Mouse (Mus musculus): Measurements from ENCODE around the gene Pon3. TPM values are rescaled to one million over a fixed set of nuclear protein-coding genes. Genes with fewer than 3 reads are reported as not detected.
A peak's percentile ranks its signal among the peaks of the same experiment; 100 is the strongest.

The Pon3 gene
- polyA plus RNA-seq, 1 experiment: 4.2 TPM

DNA sequence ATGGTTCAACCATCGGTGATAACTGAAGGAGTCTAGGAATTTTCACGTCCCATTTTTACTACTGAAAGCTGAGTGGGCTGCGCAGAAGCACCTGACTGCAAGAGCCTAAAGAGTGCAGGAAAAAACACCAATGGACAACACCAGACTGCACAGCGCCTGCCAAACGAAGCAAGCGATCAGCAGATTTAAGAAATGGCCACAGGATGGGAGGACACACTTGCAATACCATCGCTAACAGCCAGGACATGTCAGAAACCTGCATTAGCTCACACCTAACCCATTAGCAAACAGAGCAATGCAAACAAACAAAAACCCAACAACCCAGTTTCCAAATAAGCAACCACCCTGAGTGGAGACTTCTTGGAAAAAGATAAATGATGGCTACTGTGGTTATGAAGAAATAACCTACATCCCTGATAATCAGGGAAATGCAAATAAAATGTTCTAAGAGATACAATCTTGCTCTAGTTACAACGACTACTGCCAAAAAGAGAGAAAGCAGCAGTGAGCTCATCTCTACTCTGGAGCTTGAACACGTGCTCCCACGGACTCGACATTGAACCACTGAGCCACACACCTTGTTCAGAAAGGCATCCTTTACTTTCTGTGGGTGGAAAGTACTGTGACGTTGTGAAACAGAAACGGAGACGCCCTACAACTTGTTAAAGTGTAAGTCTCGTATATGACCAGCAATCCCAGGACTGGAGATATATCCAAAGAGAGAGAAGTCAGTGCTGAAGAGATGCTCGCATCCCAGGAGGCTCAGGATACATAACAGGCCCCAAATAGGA is 38.8 kb upstream of the Pon3 start:
- Histone ChIP-seq H3K4me1 (ENCODE audit: control insufficient read depth, insufficient read depth, low read length) (peaks cover 6% of the 10 kb centered on the region), H3K27ac (ENCODE audit: control insufficient read depth, insufficient read depth, low read depth, low read length, poor library complexity) (no peak overlapping the region), H3K4me3 (replicated peaks; ENCODE audit: control insufficient read depth, low read depth, low read length) (no peak overlapping the region)
- 85% methylated on average over 16 of the region's 16 CpGs for WGBS
- TF ChIP-seq CTCF (IDR thresholded peaks at IDR 0.05; ENCODE audit: control insufficient read depth, insufficient read depth, low read length) (no peak), POLR2A (IDR thresholded peaks at IDR 0.05; ENCODE audit: borderline replicate concordance, control insufficient read depth, low read depth, low read length) (no peak)

- peaks cover 6% of the 10 kb centered on the region for H3K4me1 ChIP-seq (ENCODE audit: control insufficient read depth, insufficient read depth, low read length)
- no peak overlapping the region for H3K4me3 ChIP-seq (replicated peaks; ENCODE audit: control insufficient read depth, low read depth, low read length)
- TF ChIP-seq CTCF (IDR thresholded peaks at IDR 0.05; ENCODE audit: control insufficient read depth, insufficient read depth, low read length): no peak
- TF ChIP-seq POLR2A (IDR thresholded peaks at IDR 0.05; ENCODE audit: borderline replicate concordance, control insufficient read depth, low read depth, low read length): no peak
- no peak overlapping the region for H3K27ac ChIP-seq (ENCODE audit: control insufficient read depth, insufficient read depth, low read depth, low read length, poor library complexity)
- 72% methylated on average over 5 of the region's 5 CpGs for WGBS
These were observed 36.8 kb upstream of the Pon3 start for GRCm38 (mm10) chr6:5292841-5293240.

- peaks cover 6% of the 10 kb centered on the region for H3K4me1 ChIP-seq (ENCODE audit: control insufficient read depth, insufficient read depth, low read length)
These were observed 35.4 kb upstream of the Pon3 start for GRCm38 (mm10) chr6:5291450-5291849.

GRCm38 (mm10) chr6:5287919-5288318 is 31.8 kb upstream of the Pon3 start:
- WGBS: 68% methylated on average over 5 of the region's 5 CpGs
- TF ChIP-seq POLR2A (IDR thresholded peaks at IDR 0.05; ENCODE audit: borderline replicate concordance, control insufficient read depth, low read depth, low read length): no peak
- no peak for TF ChIP-seq CTCF (IDR thresholded peaks at IDR 0.05; ENCODE audit: control insufficient read depth, insufficient read depth, low read length)
- H3K4me3 ChIP-seq (replicated peaks; ENCODE audit: control insufficient read depth, low read depth, low read length): no peak overlapping the region
- peaks cover 3% of the 10 kb centered on the region for H3K4me1 ChIP-seq (ENCODE audit: control insufficient read depth, insufficient read depth, low read length)
- H3K27ac ChIP-seq (ENCODE audit: control insufficient read depth, insufficient read depth, low read depth, low read length, poor library complexity): no peak overlapping the region; the same call in 1 of the 2 replicates

More at GRCm38 (mm10) chr6:5291450-5291849, 35.4 kb upstream of the Pon3 start:
- Histone ChIP-seq H3K27ac (ENCODE audit: control insufficient read depth, insufficient read depth, low read depth, low read length, poor library complexity) (peak overlapping the region; percentile 38; the same call in 1 of the 2 replicates), H3K4me3 (replicated peaks; ENCODE audit: control insufficient read depth, low read depth, low read length) (no peak overlapping the region)
- no peak for TF ChIP-seq CTCF (IDR thresholded peaks at IDR 0.05; ENCODE audit: control insufficient read depth, insufficient read depth, low read length)
- no peak for TF ChIP-seq POLR2A (IDR thresholded peaks at IDR 0.05; ENCODE audit: borderline replicate concordance, control insufficient read depth, low read depth, low read length)
- WGBS: 45% methylated on average over 4 of the region's 4 CpGs

- 68% methylated on average over 2 of the region's 2 CpGs for WGBS
- Histone ChIP-seq H3K4me3 (replicated peaks; ENCODE audit: control insufficient read depth, low read depth, low read length) (no peak overlapping the region), H3K4me1 (ENCODE audit: control insufficient read depth, insufficient read depth, low read length) (peaks cover 2% of the 10 kb centered on the region), H3K27ac (ENCODE audit: control insufficient read depth, insufficient read depth, low read depth, low read length, poor library complexity) (no peak overlapping the region; the same call in 1 of the 2 replicates)
- no peak for TF ChIP-seq CTCF (IDR thresholded peaks at IDR 0.05; ENCODE audit: control insufficient read depth, insufficient read depth, low read length)
- no peak for TF ChIP-seq POLR2A (IDR thresholded peaks at IDR 0.05; ENCODE audit: borderline replicate concordance, control insufficient read depth, low read depth, low read length)
These were observed 31.3 kb upstream of the Pon3 start for GRCm38 (mm10) chr6:5287392-5287791.

DNA sequence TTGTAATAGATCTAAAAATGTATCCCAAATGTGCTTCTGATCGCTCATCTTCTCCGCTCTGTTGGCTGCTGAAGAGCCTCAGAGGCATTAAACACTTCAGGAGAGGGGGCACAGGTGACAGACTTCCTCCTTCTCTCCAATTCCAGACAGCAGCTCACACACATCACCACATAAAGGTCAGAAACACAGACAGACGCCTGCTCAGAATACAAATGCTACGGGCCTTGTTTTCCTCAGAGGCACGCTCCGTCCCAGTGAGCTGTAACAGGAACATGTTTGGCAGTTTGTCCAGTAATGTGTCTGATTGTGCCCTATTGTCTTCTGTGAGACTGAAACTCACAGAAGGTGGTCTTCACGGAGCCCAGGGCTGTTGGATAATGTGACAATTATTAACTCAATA is 26.3 kb upstream of the Pon3 start:
- no peaks in the 10 kb centered on the region; the same call in 1 of the 2 replicates for H3K4me1 ChIP-seq (ENCODE audit: control insufficient read depth, insufficient read depth, low read length)
- H3K27ac ChIP-seq (ENCODE audit: control insufficient read depth, insufficient read depth, low read depth, low read length, poor library complexity): peak overlapping the region; percentile 15; the same call in 1 of the 2 replicates
- no peak overlapping the region for H3K4me3 ChIP-seq (replicated peaks; ENCODE audit: control insufficient read depth, low read depth, low read length)
- WGBS: 87% methylated on average over 7 of the region's 7 CpGs
- TF ChIP-seq POLR2A (IDR thresholded peaks at IDR 0.05; ENCODE audit: borderline replicate concordance, control insufficient read depth, low read depth, low read length) (no peak), CTCF (IDR thresholded peaks at IDR 0.05; ENCODE audit: control insufficient read depth, insufficient read depth, low read length) (no peak)

DNA sequence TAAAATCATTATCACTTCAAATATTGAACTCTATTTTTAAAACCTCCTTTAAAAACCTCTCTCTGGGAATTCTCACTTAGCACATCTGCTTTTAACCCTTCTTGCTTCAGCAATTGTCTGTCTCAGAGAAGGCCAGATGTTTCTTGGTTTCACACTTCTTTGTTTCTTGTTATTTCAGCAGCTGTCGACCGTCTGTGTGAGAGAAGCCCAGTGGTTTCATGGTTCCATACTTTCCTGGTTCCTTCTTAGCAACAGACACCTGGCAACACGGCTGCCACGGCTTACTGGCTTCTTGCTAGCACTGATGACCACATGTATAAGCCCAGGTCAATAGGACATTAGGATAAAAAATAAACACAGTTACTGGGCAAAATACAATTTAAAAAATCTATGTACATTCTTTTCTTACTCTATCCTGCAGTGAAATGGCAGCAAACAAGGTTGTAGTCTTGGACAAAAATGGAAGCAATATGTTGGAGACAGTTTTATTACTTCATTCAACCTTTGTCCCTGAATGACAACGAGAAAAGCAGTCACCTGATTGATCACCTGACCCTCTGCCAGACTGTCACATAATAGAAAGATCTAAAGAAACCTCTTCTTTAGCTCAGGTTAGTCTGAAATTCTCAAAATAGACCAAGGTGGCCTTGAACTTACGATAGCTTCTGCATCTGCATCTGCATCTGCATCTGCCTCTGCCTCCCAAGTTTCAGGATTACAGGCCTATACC is 24.7 kb upstream of the Pon3 start:
- Histone ChIP-seq H3K4me1 (ENCODE audit: control insufficient read depth, insufficient read depth, low read length) (no peaks in the 10 kb centered on the region; the same call in 1 of the 2 replicates), H3K27ac (ENCODE audit: control insufficient read depth, insufficient read depth, low read depth, low read length, poor library complexity) (no peak overlapping the region), H3K4me3 (replicated peaks; ENCODE audit: control insufficient read depth, low read depth, low read length) (no peak overlapping the region)
- WGBS: 68% methylated on average over 6 of the region's 6 CpGs
- no peak for TF ChIP-seq POLR2A (IDR thresholded peaks at IDR 0.05; ENCODE audit: borderline replicate concordance, control insufficient read depth, low read depth, low read length)
- no peak for TF ChIP-seq CTCF (IDR thresholded peaks at IDR 0.05; ENCODE audit: control insufficient read depth, insufficient read depth, low read length)

DNA sequence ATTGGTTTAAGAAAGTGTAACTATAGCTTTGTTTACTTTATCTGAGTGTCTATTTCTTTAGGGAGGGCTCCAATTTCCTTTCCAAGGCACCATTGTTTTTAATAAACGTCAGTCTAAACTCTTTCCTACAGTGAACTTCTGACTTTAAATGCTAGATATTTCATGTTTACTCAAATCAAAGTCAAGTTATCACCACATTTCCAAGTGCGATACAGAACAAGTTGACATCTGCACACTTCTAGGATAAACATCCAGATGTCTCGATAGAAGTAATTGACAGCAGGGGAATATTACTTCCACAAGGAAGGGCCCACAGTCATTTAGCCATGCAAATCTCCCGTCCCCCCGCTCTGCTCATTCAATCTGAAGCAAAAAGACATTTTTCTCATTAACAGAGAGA is 21.9 kb upstream of the Pon3 start:
- TF ChIP-seq CTCF (IDR thresholded peaks at IDR 0.05; ENCODE audit: control insufficient read depth, insufficient read depth, low read length): no peak
- Histone ChIP-seq H3K4me3 (replicated peaks; ENCODE audit: control insufficient read depth, low read depth, low read length) (no peak overlapping the region), H3K27ac (ENCODE audit: control insufficient read depth, insufficient read depth, low read depth, low read length, poor library complexity) (no peak overlapping the region), H3K4me1 (ENCODE audit: control insufficient read depth, insufficient read depth, low read length) (no peaks in the 10 kb centered on the region; the same call in 1 of the 2 replicates)
- 95% methylated on average over 5 of the region's 5 CpGs for WGBS

Measured in bone marrow, adult 2 months (tissue).